Mouse (Mus musculus): ENCODE results near the gene Gpi1. TPM values are rescaled to one million over a fixed set of nuclear protein-coding genes. Genes with fewer than 3 reads are reported as not detected.

Gpi1 gene
- total and polyA plus RNA-seq, 3 experiments = 278 to 693 (median 332) TPM

- in situ Hi-C loops (cut with MboI; ENCODE audit: low pct_ligation_motif_present, low pct_unique_long_range_greater_than_20kb, low sequenced_read_pairs) = no loop called here
- H3K27ac ChIP-seq (ENCODE audit: insufficient read depth, low read depth) = no peak overlapping the region
Measured at GRCm38 (mm10) chr7:34276066-34276465, 45.9 kb upstream of the Gpi1 start.

GRCm38 (mm10) chr7:34272465-34272864 lies 42.3 kb upstream of the Gpi1 start:
- in situ Hi-C loops (cut with MboI; ENCODE audit: low pct_ligation_motif_present, low pct_unique_long_range_greater_than_20kb, low sequenced_read_pairs) (loop anchor here (25.0 kb wide), 1 partner anchor 390 kb away; the partner anchor contains the start of gene Kctd15), dilution Hi-C loops (cut with MboI; ENCODE audit: extremely low pct_ligation_motif_present, extremely low pct_unique_long_range_greater_than_20kb, low sequenced_read_pairs) (no loop called here)
- H3K4me3 ChIP-seq (replicated peaks in 1 of 3; ENCODE audit: low read depth in 2 of 3, low read length in 2 of 3, poor library complexity in 1 of 3) = no peak overlapping the region
- peak; percentile 86 for DNase-seq (ENCODE audit: extremely low read depth)
- H3K9me3 ChIP-seq (replicated peaks; ENCODE audit: low read length) = no peaks in the 10 kb centered on the region
- H3K27ac ChIP-seq (ENCODE audit: insufficient read depth, low read depth) = no peak overlapping the region
- peaks cover 0 to 7% of the 10 kb centered on the region in 2 experiments for H3K36me3 ChIP-seq (replicated peaks in 1 of 2; ENCODE audit: control insufficient read depth in 1 of 2, insufficient read depth in 1 of 2, low read length in 1 of 2)
- H3K4me2 ChIP-seq (ENCODE audit: insufficient read depth, low read depth, poor library complexity, severe bottlenecking) = peak overlapping the region; percentile 25; the same call in 1 of the 2 replicates
- H3K4me1 ChIP-seq (ENCODE audit: control insufficient read depth in 1 of 2, insufficient read depth in 2 of 2) = peaks cover 12 to 40% of the 10 kb centered on the region in 2 experiments
- H3K79me2 ChIP-seq (replicated peaks; ENCODE audit: control insufficient read depth, extremely low read depth, insufficient read depth, poor library complexity, severe bottlenecking) = 0 out of 2 replicates have a peak, but pooled peaks cover 2% of the 10 kb centered on the region
- no peaks in the 10 kb centered on the region for H3K27me3 ChIP-seq (replicated peaks)
- H3K9ac ChIP-seq (ENCODE audit: insufficient read depth, low read depth) = no peak overlapping the region
- TF ChIP-seq CHD1 (IDR thresholded peaks at IDR 0.05; ENCODE audit: low read depth, low read length) = no peak
- 0 out of 2 replicates have a peak, but pooled peaks have one; percentile 22 for TF ChIP-seq POLR2A (IDR thresholded peaks at IDR 0.05; ENCODE audit: low read depth, low read length)
- TF ChIP-seq HCFC1 (IDR thresholded peaks at IDR 0.05; ENCODE audit: low read depth, low read length) = no peak
- TF ChIP-seq TCF12 (IDR thresholded peaks at IDR 0.05; ENCODE audit: low read depth, low read length) = peak; percentile 81; the same call in 1 of the 2 replicates
- TF ChIP-seq ZMIZ1 (IDR thresholded peaks at IDR 0.05; ENCODE audit: low read depth, low read length) = no peak
- TF ChIP-seq MXI1 (IDR thresholded peaks at IDR 0.05; ENCODE audit: low read depth, low read length) = no peak; the same call in 1 of the 2 replicates
- TF ChIP-seq RCOR1 (conservative IDR thresholded peaks at IDR 0.05; ENCODE audit: low read depth, low read length) = peak; percentile 99
- TF ChIP-seq PAX5 (IDR thresholded peaks at IDR 0.05; ENCODE audit: low read length) = no peak
- peak; percentile 41; the same call in 1 of the 2 replicates for TF ChIP-seq MAX (IDR thresholded peaks at IDR 0.05; ENCODE audit: low read length)
- TF ChIP-seq EP300 (IDR thresholded peaks at IDR 0.05; ENCODE audit: low read length) = peak; percentile 100
- no peak; the same call in 1 of the 2 replicates for TF ChIP-seq ZNF384 (IDR thresholded peaks at IDR 0.05; ENCODE audit: low read depth, low read length)
- TF ChIP-seq SMC3 (IDR thresholded peaks at IDR 0.05; ENCODE audit: low read depth, low read length) = no peak
- no peak for TF ChIP-seq USF1 (IDR thresholded peaks at IDR 0.05; ENCODE audit: low read depth, low read length)
- TF ChIP-seq JUND (conservative IDR thresholded peaks at IDR 0.05; ENCODE audit: low read depth, low read length) = peak; percentile 77
- TF ChIP-seq ELF1 (IDR thresholded peaks at IDR 0.05; ENCODE audit: low read depth, low read length) = peak; percentile 67
- peak; percentile 85 for TF ChIP-seq ETS1 (conservative IDR thresholded peaks at IDR 0.05; ENCODE audit: low read depth, low read length)
- peak; percentile 87; the same call in 1 of the 2 replicates for TF ChIP-seq MEF2A (IDR thresholded peaks at IDR 0.05; ENCODE audit: borderline replicate concordance, low read depth, low read length)
- TF ChIP-seq NELFE (IDR thresholded peaks at IDR 0.05; ENCODE audit: low read depth, low read length) = no peak
- no peak for TF ChIP-seq ZC3H11A (IDR thresholded peaks at IDR 0.05; ENCODE audit: low read depth, low read length)
- no peak for TF ChIP-seq ZKSCAN1 (IDR thresholded peaks at IDR 0.05; ENCODE audit: borderline replicate concordance, low read depth, low read length)
- peak; percentile 74 for TF ChIP-seq MAZ (IDR thresholded peaks at IDR 0.05; ENCODE audit: low read depth, low read length)
- TF ChIP-seq IRF4 (IDR thresholded peaks at IDR 0.05; ENCODE audit: low read depth, low read length) = peak; percentile 100
- peak; percentile 80 for TF ChIP-seq MYC (IDR thresholded peaks at IDR 0.05; ENCODE audit: low read depth, low read length)
- peak; percentile 92 for TF ChIP-seq BHLHE40 (IDR thresholded peaks at IDR 0.05; ENCODE audit: low read depth, low read length)
- 0 out of 2 replicates have a peak, but pooled peaks have one; percentile 27 for TF ChIP-seq KAT2A (IDR thresholded peaks at IDR 0.05; ENCODE audit: insufficient replicate concordance, low read length)
- TF ChIP-seq MAFK (IDR thresholded peaks at IDR 0.05; ENCODE audit: insufficient replicate concordance, low read length) = peak; percentile 74; the same call in 1 of the 2 replicates
- TF ChIP-seq JUN (IDR thresholded peaks at IDR 0.05; ENCODE audit: insufficient read depth, low read depth, low read length) = peak; percentile 96
- TF ChIP-seq TBP (conservative IDR thresholded peaks at IDR 0.05; ENCODE audit: low read depth, low read length) = no peak
- no peak for TF ChIP-seq NRF1 (IDR thresholded peaks at IDR 0.05; ENCODE audit: low read depth, low read length)

More at GRCm38 (mm10) chr7:34276066-34276465, 45.9 kb upstream of the Gpi1 start:
- dilution Hi-C loops (cut with MboI; ENCODE audit: extremely low pct_ligation_motif_present, extremely low pct_unique_long_range_greater_than_20kb, low sequenced_read_pairs) = no loop called here
- Histone ChIP-seq H3K4me1 (ENCODE audit: control insufficient read depth in 1 of 2, insufficient read depth in 2 of 2) (peaks cover 12 to 34% of the 10 kb centered on the region in 2 experiments), H3K9ac (ENCODE audit: insufficient read depth, low read depth) (no peak overlapping the region), H3K4me3 (replicated peaks in 1 of 3; ENCODE audit: low read depth in 2 of 3, low read length in 2 of 3, poor library complexity in 1 of 3) (no peak overlapping the region), H3K4me2 (ENCODE audit: insufficient read depth, low read depth, poor library complexity, severe bottlenecking) (no peak overlapping the region), H3K36me3 (replicated peaks in 1 of 2; ENCODE audit: control insufficient read depth in 1 of 2, insufficient read depth in 1 of 2, low read length in 1 of 2) (peaks cover 0 to 26% of the 10 kb centered on the region in 2 experiments), H3K79me2 (replicated peaks; ENCODE audit: control insufficient read depth, extremely low read depth, insufficient read depth, poor library complexity, severe bottlenecking) (0 out of 2 replicates have a peak, but pooled peaks cover 2% of the 10 kb centered on the region), H3K27me3 (replicated peaks) (no peaks in the 10 kb centered on the region), H3K9me3 (replicated peaks; ENCODE audit: low read length) (no peaks in the 10 kb centered on the region)
- no peak for TF ChIP-seq RAD21 (IDR thresholded peaks at IDR 0.05; ENCODE audit: low read depth, low read length)
- TF ChIP-seq SIN3A (IDR thresholded peaks at IDR 0.05; ENCODE audit: low read length) = no peak
- TF ChIP-seq CHD2 (IDR thresholded peaks at IDR 0.05; ENCODE audit: low read length) = no peak
- no peak for TF ChIP-seq RCOR1 (conservative IDR thresholded peaks at IDR 0.05; ENCODE audit: low read depth, low read length)
- TF ChIP-seq MAX (IDR thresholded peaks at IDR 0.05; ENCODE audit: low read length) = no peak
- TF ChIP-seq POLR2A (IDR thresholded peaks at IDR 0.05; ENCODE audit: low read depth, low read length) = no peak
- no peak for TF ChIP-seq JUND (conservative IDR thresholded peaks at IDR 0.05; ENCODE audit: low read depth, low read length)
- no peak for TF ChIP-seq MAZ (IDR thresholded peaks at IDR 0.05; ENCODE audit: low read depth, low read length)
- no peak for TF ChIP-seq ZKSCAN1 (IDR thresholded peaks at IDR 0.05; ENCODE audit: borderline replicate concordance, low read depth, low read length)
- no peak for TF ChIP-seq ZC3H11A (IDR thresholded peaks at IDR 0.05; ENCODE audit: low read depth, low read length)
- no peak for DNase-seq (ENCODE audit: extremely low read depth)
